Mouse (Mus musculus) cerebellum, adult 18-20 months (tissue): Measurements from ENCODE around the gene Cfdp1.

ENCODE experiments used
- DNase-seq, 2 experiments: peaks; one replicate each; pipeline ENCODE4 v3.0.0; 2021

Gene Cfdp1

GRCm38 (mm10) chr8:111853861-111854501, at the start of gene Cfdp1:
Gene Cfdp1, minus strand, starts transcription at chr8:111854291.
- DNase-seq = peak; percentile 94 to 99

- no peak for DNase-seq
Measured at GRCm38 (mm10) chr8:111902080-111902479, 48.0 kb upstream of the Cfdp1 start.

- DNase-seq = no peak
Measured at GRCm38 (mm10) chr8:111898586-111898985, 44.5 kb upstream of the Cfdp1 start.

- no peak for DNase-seq
Measured at GRCm38 (mm10) chr8:111894955-111895354, 40.9 kb upstream of the Cfdp1 start.

DNA sequence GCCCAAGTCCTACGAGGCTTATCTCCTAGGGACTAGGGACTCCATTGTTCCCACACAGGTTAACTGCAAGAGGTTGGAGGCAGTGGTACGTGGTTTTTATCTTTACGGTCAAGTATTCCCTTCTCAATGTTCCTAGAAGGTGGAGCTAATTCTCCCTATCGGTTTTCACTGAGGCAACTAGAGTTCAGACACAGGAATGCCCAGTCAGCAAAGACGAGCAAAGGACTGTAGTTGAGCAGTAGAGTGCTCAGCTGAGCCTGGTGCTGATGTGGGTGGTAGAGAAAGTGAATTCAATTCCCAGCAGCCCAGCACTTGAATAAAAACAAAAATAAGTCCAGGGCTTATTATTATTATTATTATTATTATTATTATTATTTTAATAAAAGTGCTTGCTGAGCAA, 38.5 kb upstream of the Cfdp1 start:
- DNase-seq = no peak

DNA sequence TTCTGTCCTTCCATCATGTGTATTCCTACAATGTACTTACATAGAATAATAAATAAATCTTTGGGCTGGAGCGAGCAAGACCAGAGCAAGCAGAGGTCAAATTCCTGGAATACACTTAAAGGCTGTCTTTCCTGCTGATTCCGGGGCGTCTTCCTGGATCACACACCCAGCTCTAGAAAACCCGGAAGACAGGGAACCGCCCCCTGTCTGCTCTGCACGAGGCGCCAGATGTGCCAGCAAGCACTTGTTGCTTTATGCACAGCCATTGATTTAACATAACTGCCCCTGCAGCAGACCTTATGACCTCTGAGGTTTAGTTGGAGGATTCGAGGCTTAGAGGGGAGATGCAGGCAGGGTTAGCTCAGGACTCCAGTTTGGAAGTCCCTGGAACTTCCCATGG, 37.9 kb upstream of the Cfdp1 start:
- DNase-seq = no peak

DNA sequence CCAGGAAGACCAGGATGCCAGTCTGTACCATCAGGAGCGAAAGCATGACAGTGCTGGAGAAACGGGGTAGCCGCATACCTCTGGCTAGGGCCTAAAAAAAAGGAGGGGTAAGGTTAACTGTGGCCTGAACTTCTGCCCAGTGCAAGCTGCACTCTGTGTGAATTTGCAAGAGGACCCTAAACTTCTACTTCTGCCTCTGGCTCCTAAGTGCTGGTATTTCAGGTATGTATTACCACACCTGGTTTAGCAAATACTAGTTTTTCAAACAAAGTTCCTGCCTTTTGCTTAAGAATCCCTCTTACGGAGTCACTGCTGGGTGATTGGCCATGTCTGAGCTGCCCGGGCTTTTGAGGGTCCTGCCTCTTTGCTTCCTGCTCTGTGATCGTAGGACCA, 36.8 kb upstream of the Cfdp1 start:
- no peak for DNase-seq

- DNase-seq = peak; percentile 56 to 61
Measured at GRCm38 (mm10) chr8:111889931-111890910, 36.1 kb upstream of the Cfdp1 start.

DNA sequence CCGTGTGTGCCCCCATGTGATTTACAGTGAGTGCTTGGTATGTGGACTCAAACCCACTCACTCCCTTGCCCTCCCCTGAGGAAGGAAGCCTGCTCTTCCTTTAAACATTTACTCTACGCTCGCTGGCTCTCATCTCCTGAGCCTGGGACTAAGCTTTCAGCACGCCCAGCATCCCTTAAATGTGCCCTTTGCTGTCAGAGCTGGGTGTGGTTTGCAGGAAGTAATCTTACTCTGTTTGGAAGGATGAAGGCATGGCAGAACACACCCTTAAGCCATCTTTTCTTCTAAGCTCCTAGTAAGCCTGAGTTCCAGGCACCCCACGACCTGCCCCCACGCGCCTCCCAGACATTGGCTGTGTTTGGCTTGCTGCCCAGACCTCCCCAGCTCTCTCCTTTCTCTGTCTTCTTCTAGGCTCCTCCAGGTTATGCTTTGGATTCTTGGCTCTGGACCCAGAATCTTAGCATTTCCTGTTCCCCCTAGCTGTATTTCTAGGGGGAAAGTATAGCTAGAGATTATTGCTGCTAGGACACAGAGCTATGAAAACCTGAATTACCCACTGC, 34.1 kb upstream of the Cfdp1 start:
- no peak for DNase-seq

DNA sequence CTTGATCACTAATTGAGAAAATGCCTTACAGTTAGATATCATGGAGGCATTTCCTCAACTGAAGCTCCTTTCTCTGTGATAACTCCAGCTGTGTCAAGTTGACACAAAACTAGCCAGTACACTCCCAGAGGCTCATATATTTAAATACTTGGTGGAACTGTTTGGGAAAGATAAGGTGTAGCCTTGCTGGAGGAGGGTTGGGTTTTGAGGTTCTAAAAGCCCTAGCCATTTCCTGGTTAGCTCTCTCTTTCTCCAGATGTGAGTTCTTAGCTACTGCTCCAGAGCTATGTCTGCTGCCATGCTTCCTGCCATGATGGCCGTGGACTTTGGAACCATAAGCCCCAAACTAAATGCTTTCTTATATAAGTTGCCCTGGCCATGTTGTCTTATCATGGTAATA, 33.4 kb upstream of the Cfdp1 start:
- DNase-seq = no peak

DNA sequence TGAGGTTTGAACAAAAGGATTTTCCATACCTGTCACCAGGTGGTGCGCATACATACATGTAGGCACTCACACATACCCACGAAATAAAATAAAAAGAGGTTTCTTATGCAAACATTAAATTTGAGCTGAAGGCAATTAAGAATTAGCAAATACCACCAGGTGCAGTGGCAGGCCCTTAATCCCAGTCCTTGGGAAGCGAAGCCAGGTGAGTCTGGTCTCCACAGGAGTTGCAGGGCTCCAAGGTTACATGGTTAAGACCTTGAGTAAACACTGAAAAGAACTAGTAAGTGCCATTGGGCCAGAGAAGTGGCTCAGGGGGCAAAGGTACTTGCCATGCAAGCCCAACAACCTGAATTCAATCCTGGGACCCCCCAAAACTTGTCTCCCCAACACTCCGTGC, 29.5 kb upstream of the Cfdp1 start:
- DNase-seq = no peak

- DNase-seq = peak; percentile 67 to 74
Measured at GRCm38 (mm10) chr8:111881591-111881990, 27.5 kb upstream of the Cfdp1 start.

GRCm38 (mm10) chr8:111877711-111878110, 23.6 kb upstream of the Cfdp1 start:
- peak in 1 of 2 experiments; percentile 13 for DNase-seq

- peak; percentile 98 to 100 for DNase-seq
Measured at GRCm38 (mm10) chr8:111876355-111876948, 22.4 kb upstream of the Cfdp1 start, which contains the start of gene Tmem170. Gene Tmem170, minus strand, starts transcription at chr8:111876750.

- peak; percentile 27 to 36 for DNase-seq
Measured at GRCm38 (mm10) chr8:111875758-111876157, 21.7 kb upstream of the Cfdp1 start.

DNA sequence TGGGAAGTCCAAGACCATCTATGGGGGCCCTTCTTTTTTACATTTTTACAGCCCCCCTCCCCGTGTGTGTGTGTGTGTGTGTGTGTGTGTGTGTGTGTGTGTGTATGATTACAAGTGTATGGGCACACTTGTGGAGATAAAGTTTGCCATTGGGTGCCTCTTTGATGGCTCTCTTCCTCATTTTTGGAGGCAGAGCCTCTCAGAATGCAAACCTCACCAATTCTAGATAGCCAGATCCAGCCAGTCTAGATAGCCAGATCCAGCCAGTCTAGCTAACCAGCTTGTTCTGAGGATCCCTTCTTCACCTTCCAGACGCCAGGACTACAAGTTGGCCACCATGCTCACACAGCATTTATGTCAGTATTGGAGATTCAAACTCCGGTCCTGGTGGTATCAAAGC, 17.2 kb upstream of the Cfdp1 start:
- no peak for DNase-seq

DNA sequence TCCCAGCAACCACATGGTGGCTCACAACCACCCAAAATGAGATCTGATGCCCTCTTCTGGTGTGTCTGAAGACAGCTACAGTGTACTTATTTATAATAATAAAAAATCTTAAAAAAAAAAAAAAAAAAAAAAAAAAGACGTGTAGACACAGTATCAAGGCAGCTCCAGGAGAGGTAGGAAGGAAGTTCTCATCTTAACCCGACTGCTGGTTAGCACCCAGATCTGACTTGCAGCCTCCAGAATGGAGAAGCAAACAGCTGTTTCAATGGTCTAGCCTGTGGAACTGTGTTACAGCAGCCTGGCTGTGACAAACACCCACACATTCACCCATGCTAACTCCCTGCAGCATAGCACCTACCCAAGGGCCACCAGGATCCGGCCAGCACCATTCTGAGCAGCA, 16.3 kb upstream of the Cfdp1 start:
- no peak for DNase-seq

- DNase-seq = no peak
Measured at GRCm38 (mm10) chr8:111868664-111869063, 14.6 kb upstream of the Cfdp1 start.

DNA sequence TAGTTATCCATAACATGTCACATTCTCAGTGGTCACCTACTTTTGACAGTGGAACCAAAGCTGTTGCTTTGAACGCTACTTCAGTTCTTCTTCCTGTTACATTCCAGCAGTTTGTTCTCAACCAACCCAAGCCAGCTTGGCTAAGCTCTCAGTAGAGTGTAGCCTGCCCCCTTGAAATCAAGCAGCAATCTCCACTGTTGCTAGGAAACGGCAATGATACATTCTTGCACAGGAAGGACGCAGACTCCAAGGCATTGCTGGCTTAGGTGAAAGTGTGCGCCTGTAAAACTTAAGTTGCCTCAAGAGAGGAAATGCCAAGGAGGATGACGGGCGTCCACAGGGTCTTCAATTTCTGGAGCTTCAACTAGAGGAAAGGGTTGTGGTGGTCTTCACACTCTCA, 11.8 kb upstream of the Cfdp1 start:
- no peak for DNase-seq

DNA sequence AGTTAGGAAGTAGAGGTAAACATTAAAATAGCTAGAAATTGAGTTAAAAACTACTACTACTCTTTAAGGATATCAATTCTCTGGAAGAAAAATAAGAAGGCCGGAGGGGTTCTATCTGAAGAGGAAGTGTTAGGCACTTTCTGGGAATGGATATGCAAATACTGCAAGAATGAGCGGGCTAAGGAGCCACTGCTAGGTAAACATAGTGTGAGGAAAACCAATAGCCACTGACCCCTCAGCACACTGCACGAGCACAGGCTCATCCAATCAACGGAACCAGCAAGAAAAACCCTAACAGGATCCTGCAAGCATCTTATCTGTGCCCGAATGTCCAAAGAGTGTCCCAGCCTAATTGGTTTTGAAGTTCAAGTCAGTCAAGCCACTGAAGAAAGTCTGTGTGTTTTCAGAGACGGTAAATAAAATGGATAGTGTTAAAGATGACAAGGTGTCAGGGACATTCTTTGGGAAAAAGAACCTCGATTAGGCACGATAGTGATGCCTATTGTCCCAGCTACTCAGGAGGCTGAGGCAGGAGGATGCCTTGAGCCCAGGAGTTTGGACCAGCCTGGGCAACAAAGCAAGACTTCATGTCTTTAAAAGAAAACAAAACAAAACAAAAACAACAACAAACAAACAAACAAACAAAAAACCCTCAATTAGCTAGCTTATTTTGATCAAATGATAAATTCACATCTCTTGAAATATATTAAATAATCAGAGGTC, 11.2 kb upstream of the Cfdp1 start:
- no peak for DNase-seq

DNA sequence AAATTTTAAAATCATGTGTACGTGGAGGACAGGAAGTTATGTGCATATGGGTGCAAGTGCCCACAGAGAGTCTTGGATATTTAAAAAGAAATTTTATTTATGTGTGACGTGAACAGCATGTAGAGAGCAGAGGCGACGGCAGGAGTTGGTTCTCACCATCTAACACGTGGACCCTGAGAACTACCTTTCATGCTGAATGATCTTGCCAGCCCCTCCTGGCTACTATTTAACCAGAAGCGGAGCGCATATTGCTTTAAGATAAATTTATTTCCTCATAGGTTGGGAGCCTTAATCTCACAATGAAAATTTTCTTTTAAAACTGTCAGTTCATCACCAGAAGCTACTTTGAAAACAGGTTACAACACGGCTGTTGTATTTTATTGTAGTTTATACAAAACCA, 10.6 kb upstream of the Cfdp1 start:
- no peak for DNase-seq

DNA sequence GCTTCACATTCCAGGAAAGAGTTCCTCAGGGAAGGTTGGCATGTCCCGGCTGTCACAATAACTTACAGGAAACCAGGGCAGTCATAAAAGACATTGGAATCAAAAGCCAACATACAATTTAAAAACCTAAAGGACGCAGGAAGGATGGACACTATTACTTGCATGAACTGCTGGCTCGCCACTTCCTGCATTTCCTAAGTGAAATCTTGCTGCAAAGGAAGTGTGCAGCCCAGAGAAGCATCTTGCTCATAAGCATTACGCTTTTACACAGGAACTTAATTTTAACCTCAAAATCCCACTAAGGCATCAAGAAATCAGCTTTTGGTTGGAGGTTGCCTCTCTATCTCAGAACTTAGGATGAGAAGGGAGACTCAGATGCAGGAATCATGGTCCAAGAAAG, 9.2 kb upstream of the Cfdp1 start:
- DNase-seq = no peak

- no peak for DNase-seq
Measured at GRCm38 (mm10) chr8:111855977-111856376, 1.9 kb upstream of the Cfdp1 start.
